Mouse (Mus musculus) embryo, embryonic 10.5 days (tissue): ENCODE measurements at regions not wholly inside any gene's neighbourhood (a gene's known extent, or its start where the extent isn't known, plus 50 kb on each side); places are given as distances from the start of the nearest gene placed in this dataset.

Source experiments
- DNase-seq: peaks from one replicate; pipeline ENCODE4 v3.0.0-alpha.2; 2015; ENCODE audit warnings: low spot score

DNA sequence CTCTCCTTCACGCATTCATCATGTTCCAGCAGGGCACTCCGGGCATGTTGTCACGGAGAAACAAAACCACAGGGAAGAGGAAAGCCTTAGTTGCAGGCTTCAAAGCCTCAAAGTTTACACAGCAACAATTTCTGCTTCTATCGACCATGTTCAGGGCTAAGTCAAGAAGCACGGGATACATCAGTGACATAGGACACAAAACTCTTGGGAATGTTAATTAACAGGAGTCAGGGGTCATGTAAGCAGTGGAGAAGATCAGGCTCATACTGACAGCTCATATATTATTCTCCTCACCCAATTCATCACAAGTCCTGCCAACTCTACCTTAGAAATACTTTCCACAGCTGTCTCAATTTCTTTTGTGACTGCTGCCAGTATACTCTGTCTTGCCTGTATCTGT, 133.0 kb upstream of the Btbd3 start:
- peak; percentile 31 for DNase-seq

GRCm38 (mm10) chr2:138120868-138121267, 135.5 kb upstream of the Btbd3 start:
- DNase-seq: no peak

GRCm38 (mm10) chr2:138120131-138120530, 136.2 kb upstream of the Btbd3 start:
- DNase-seq: no peak

DNA sequence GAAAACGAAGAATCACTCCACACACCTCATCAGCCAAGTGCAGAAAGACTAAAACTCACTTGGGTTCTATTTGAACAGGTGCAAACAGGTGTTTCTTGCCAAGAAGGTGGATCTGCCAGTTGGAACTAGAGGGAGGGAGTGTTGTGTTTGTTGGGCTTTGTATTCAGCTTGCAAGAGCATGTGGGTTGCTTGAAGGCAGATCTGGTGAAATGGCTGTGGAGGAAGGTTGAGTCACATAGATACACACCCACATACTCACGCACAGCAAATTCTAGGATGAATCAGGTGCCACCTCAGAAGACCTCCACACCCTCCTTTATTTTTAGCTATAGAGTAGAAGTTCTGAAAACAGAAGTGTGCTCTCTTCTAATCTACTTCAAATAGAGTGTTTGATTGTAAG, 156.6 kb upstream of the Btbd3 start:
- DNase-seq: no peak

- no peak for DNase-seq
Observed at GRCm38 (mm10) chr2:138085390-138085789, 171.0 kb upstream of the Btbd3 start.

GRCm38 (mm10) chr2:138084564-138085283, 171.6 kb upstream of the Btbd3 start:
- no peak for DNase-seq

- no peak for DNase-seq
Observed at GRCm38 (mm10) chr2:138074020-138074613, 182.2 kb upstream of the Btbd3 start.

- no peak for DNase-seq
Observed at GRCm38 (mm10) chr2:138072165-138072728, 184.1 kb upstream of the Btbd3 start.

DNA sequence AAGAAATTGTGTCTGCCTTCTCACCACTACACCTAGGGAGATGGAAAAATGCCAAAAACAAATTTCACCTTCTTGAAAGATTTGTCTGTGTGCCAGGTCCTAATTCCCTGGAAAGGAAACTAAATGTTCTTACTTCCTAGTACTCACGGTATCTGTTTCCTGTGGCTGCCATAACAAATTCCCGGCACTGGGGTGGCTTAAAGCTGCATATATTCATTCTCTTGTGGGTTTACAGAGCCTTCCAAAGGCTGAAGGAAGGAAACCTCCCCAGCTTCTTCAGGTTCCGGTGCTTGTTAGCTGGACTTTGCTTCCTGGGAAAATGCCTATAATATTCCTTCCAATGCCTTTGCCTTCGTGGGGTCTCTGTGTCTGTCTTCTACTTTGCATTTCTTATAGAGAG, 203.3 kb upstream of the Btbd3 start:
- DNase-seq: no peak

DNA sequence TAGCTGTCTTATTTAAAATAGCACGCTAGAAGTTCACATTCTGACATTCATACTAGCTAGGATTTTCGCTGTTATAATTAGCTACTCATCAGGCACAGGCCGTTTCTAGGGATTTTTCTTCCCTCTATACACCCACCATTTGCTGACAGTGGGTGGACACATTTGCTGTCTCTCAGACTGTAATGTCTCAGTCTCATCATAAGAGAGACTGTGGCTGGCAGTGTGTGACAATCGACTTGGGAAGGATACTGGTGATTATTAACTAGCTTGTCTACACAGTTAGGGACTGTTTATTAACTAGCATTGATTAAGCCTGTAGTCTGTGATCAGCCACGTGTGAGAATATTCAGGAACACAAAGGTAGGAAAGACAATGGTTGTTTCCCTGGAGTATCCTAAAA, 208.0 kb upstream of the Btbd3 start:
- DNase-seq: no peak

DNA sequence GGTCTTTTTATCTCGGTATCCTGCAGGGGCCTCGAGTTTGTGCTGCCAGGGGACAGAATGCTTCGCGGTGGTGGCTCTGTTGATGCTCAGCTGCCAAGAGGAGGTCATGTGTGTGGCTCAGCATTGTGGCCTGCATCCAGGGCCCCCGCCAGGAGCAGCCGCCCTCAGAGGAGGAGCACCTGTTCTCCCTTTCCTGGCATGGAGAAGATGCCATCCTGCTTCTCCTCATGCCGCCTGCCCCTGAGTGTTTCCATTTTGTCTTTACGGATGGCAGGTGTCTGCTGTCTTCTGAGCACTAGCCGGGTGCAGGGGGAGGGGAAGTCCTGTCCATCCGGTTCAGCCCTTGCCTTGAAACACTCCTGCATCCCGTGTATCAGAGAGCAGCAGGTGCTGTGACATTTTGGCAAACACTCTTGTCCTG, 208.6 kb upstream of the Btbd3 start:
- DNase-seq: no peak

DNA sequence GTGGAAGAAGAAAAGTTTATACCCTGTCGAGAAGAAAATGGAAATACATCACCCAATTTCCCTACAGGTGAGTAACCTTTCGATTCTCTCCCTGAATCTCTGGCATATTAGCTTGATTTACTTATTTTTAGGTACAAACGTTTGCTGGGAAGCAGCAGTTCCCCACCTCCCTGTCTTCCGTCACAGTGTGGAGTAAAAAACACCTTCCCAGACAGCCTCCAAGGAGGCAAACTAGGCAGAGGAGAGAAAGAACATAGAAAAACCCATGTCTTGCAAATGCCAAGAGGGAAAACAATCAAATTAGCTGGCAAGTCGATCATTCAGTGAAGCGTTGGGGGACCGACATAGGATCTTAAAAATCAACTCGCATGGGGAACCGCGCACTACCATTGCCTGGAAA, 209.0 kb upstream of the Btbd3 start:
- DNase-seq: no peak

GRCm38 (mm10) chr2:138046918-138047317, 209.4 kb upstream of the Btbd3 start:
- no peak for DNase-seq

- no peak for DNase-seq
Observed at GRCm38 (mm10) chr2:138045933-138046642, 210.3 kb upstream of the Btbd3 start.

GRCm38 (mm10) chr2:138040706-138041105, 215.7 kb upstream of the Btbd3 start:
- DNase-seq: no peak

DNA sequence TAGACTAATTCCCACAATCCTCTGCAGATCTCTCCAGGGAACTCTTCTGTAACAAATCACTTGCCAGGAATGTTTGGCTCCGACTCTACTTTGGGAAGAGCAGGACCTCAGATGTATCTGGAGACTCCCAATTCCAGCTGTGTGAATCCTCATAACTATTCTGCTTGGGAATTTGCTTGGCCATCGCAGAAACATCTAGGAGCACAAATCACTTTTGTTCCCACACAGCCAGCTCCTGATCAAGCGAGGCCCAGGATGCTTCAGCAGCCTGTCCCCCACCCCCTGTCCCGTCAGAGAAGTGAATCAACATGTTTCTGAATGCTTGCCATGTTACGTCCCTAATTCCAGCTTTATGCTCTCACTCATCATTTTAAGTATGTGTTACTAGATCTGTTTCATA, 216.1 kb upstream of the Btbd3 start:
- DNase-seq: no peak

- DNase-seq: no peak
Observed at GRCm38 (mm10) chr2:138034123-138034736, 222.1 kb upstream of the Btbd3 start.

DNA sequence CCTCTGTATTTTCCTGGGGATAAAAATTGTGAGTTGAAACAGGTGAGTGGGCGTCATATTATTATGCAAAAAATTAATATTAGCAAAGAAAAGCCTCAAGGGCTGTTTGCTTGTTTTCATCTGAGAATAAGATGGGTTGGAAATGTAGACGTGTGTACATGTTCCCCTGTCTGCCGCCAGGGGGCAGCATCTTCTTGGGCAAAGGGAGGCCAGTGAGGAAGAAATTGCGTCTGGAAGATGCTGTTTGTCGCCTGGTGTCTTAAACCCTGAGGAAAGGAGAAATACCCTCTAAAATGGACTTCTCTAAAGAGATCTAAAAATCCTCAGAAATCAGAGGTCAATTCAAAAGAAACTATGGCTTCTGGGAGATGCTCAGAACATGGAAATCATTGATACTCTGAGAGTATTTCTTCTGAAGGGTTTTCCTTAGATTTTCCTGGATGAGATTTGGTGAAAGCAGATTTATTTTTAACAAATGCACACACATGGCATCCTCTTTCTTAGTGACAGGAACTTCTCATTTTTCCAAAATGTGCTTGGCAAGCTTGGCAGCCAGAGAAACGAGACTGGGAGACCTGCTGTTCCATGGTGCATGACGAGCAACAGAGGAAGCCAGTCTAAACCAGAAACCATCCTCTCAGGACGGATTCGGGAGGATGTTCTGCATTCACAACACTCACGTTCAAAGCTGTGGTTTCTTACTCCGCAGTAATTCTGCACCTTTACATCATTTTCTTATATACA, 222.8 kb upstream of the Btbd3 start:
- peak; percentile 82 for DNase-seq

- no peak for DNase-seq
Observed at GRCm38 (mm10) chr2:138027411-138027810, 229.0 kb upstream of the Btbd3 start.

- no peak for DNase-seq
Observed at GRCm38 (mm10) chr2:138023558-138023957, 232.8 kb upstream of the Btbd3 start.

DNA sequence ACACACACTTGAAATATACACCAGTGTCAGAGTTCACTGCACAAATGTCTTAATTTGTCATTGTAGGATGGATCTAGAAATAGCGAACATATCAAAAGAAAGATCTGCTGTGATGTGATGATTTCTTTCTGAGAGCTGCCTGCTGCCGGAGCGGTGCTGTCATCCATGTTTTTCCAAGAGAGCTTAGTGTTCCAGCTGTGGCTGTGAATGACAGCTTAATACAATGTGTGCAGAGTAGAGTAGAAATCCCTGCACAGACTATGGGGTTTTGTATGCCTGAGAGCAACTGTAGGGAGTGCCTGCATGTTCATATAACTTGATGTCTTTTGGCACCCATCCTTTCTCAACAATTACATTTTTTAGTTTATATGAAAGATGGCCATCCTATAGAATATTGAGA, 274.6 kb upstream of the Btbd3 start:
- DNase-seq: peak; percentile 24

DNA sequence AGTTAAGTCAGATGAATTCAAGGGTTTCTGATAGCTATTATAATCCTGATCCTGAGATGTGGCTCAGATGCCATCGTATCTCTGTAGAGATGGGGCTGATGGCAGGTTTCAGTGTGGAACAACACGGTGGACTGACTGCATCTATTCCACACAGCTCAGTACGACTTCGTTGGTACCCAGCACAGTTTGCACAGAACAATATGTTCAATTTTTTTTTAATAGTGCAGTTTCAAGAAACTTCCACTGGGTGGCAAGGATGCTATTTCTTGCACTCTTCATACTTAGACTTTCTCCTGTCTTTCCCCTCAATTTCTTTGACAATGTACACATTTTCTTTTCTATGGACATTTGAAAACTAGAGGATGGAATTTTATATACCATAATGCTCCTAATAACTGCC, 278.6 kb upstream of the Btbd3 start:
- peak; percentile 42 for DNase-seq
